Mouse (Mus musculus) heart, adult 2 months (tissue): ENCODE measurements around the gene Gtsf1. TPM values are rescaled to one million over a fixed set of nuclear protein-coding genes. Genes with fewer than 3 reads are reported as not detected.

Experiments
- DNase-seq, 2 experiments: peaks; one replicate each; pipeline ENCODE4 v3.0.0; 2021
- H3K27ac ChIP-seq: fragments of 200-600 bp; 2 replicates; pipeline ENCODE4 v1.8.1; 2022
- H3K27me3 ChIP-seq: fragments of 200-500 bp; 2 replicates; pipeline ENCODE4 v1.6.1; 2012; ENCODE audit warnings: mild to moderate bottlenecking, low read length, inconsistent platforms, mixed read lengths; ENCODE audit not compliant: control insufficient read depth, insufficient read depth
- H3K36me3 ChIP-seq: fragments of 200-500 bp; 2 replicates; pipeline ENCODE4 v1.6.1; 2012; ENCODE audit warnings: low read length, inconsistent platforms; ENCODE audit not compliant: control insufficient read depth, insufficient read depth
- H3K4me1 ChIP-seq: fragments of 200-500 bp; 2 replicates; pipeline ENCODE4 v1.6.1; 2011; ENCODE audit warnings: low read length; ENCODE audit not compliant: control insufficient read depth, insufficient read depth
- H3K4me3 ChIP-seq: fragments of 200-600 bp; 2 replicates; pipeline ENCODE4 v1.8.1; 2022
- H3K79me2 ChIP-seq: fragments of 200-500 bp; replicated peaks from 2 replicates; pipeline ENCODE4 v1.6.1; 2012; ENCODE audit warnings: mild to moderate bottlenecking, inconsistent platforms, low read length, moderate library complexity, mixed read lengths; ENCODE audit not compliant: control insufficient read depth, insufficient read depth
- H3K9ac ChIP-seq: fragments of 200-500 bp; 2 replicates; pipeline ENCODE4 v1.6.1; 2012; ENCODE audit warnings: low read depth, mild to moderate bottlenecking, control low read depth, inconsistent platforms, low read length, mixed read lengths
- CTCF ChIP-seq: fragments of 200-600 bp; IDR thresholded peaks from 2 replicates; pipeline ENCODE4 v1.8.1; 2022; ENCODE audit warnings: antibody characterized with exemption, mild to moderate bottlenecking, moderate library complexity
- EP300 ChIP-seq: fragments of 200-500 bp; IDR thresholded peaks from 2 replicates; pipeline ENCODE4 v1.6.1; 2011; ENCODE audit warnings: low read depth, low read length, control low read depth; ENCODE audit not compliant: insufficient read depth
- POLR2A ChIP-seq: fragments of 200-500 bp; IDR thresholded peaks from 2 replicates; pipeline ENCODE4 v1.6.1; 2011; ENCODE audit warnings: mild to moderate bottlenecking, low read depth, low read length, control low read depth; ENCODE audit not compliant: insufficient read depth
- WGBS: fragments of 180-500 bp; shearing (Covaris S2); methylation state at CpG from one replicate; pipeline ENCODE4 v1.1.7; 2018; 5-methylcytosine and 5-hydroxymethylcytosine counted together
- intact Hi-C: fragments of 180-260 bp; cut with DNase I; formaldehyde crosslinking; loops from one replicate; pipeline ENCODE4 v1.15.1; 2025
- polyA plus RNA-seq: library from polyadenylated mRNA; depleted of rRNA; stranded (reverse); fragments of >200 nt; gene quantifications from 2 replicates; pipeline ENCODE4 v1.2.3, GENCODE M21; 2012
- total RNA-seq, 2 experiments: library from RNA; stranded (reverse); gene quantifications; 2 replicates each; pipeline ENCODE4 v1.2.3; 2021

The Gtsf1 gene
- total and polyA plus RNA-seq, 3 experiments, result 0.51 TPM; not detected in 2

GRCm38 (mm10) chr15:103365471-103366375, 64.5 kb downstream of the Gtsf1 start:
- intact Hi-C loops, result loop anchor here (1.0 kb wide), 1 partner anchor 23 kb away; no protein-coding TSS in a partner anchor
- H3K4me3 ChIP-seq, result peak overlapping the region; percentile 88
- H3K79me2 ChIP-seq, result peaks cover 7% of the 10 kb centered on the region
- H3K4me1 ChIP-seq, result peaks cover 20% of the 10 kb centered on the region
- DNase-seq, result peak; percentile 72 to 75
- no peaks in the 10 kb centered on the region for H3K27me3 ChIP-seq
- WGBS, result under 1% methylated on average over 51 of the region's 51 CpGs
- peaks cover 5% of the 10 kb centered on the region for H3K36me3 ChIP-seq
- TF ChIP-seq POLR2A, result no peak
- TF ChIP-seq EP300, result no peak
- no peak for TF ChIP-seq CTCF
- peak overlapping the region; percentile 100 for H3K9ac ChIP-seq
- peak overlapping the region; percentile 98 for H3K27ac ChIP-seq

- no peak for TF ChIP-seq POLR2A
- no peak for TF ChIP-seq EP300
- no peak for TF ChIP-seq CTCF
- H3K9ac ChIP-seq, result peak overlapping the region; percentile 100
- H3K36me3 ChIP-seq, result peaks cover 7% of the 10 kb centered on the region
- H3K27me3 ChIP-seq, result no peaks in the 10 kb centered on the region
- intact Hi-C loops, result no loop called here
- peaks cover 24% of the 10 kb centered on the region for H3K4me1 ChIP-seq
- H3K79me2 ChIP-seq, result peaks cover 7% of the 10 kb centered on the region
- peak overlapping the region; percentile 98 for H3K27ac ChIP-seq
- H3K4me3 ChIP-seq, result peak overlapping the region; percentile 88
- DNase-seq, result no peak
- 12% methylated on average over 4 of the region's 4 CpGs for WGBS
Observed at GRCm38 (mm10) chr15:103364761-103365160, 65.5 kb downstream of the Gtsf1 start.

- H3K4me1 ChIP-seq, result peaks cover 31% of the 10 kb centered on the region
- intact Hi-C loops, result no loop called here
- H3K9ac ChIP-seq, result no peak overlapping the region
- no peak for DNase-seq
- TF ChIP-seq EP300 (no peak), CTCF (no peak), POLR2A (no peak)
- peak overlapping the region; percentile 98; the same call in 1 of the 2 replicates for H3K27ac ChIP-seq
- no peaks in the 10 kb centered on the region for H3K27me3 ChIP-seq
- WGBS, result 19% methylated on average over 1 of the region's 1 CpGs
- H3K79me2 ChIP-seq, result peaks cover 7% of the 10 kb centered on the region
- no peak overlapping the region for H3K4me3 ChIP-seq
- peaks cover 10% of the 10 kb centered on the region for H3K36me3 ChIP-seq
Observed at GRCm38 (mm10) chr15:103363809-103364208, 66.5 kb downstream of the Gtsf1 start.

GRCm38 (mm10) chr15:103362950-103363349, 67.3 kb downstream of the Gtsf1 start:
- H3K36me3 ChIP-seq, result peaks cover 15% of the 10 kb centered on the region
- intact Hi-C loops, result no loop called here
- DNase-seq, result no peak
- H3K27ac ChIP-seq, result peak overlapping the region; percentile 45
- H3K27me3 ChIP-seq, result no peaks in the 10 kb centered on the region
- H3K4me1 ChIP-seq, result peaks cover 35% of the 10 kb centered on the region
- TF ChIP-seq EP300 (no peak), CTCF (no peak), POLR2A (no peak)
- WGBS, result 59% methylated on average over 3 of the region's 3 CpGs
- no peak overlapping the region for H3K9ac ChIP-seq
- no peak overlapping the region for H3K4me3 ChIP-seq
- H3K79me2 ChIP-seq, result peaks cover 7% of the 10 kb centered on the region

- intact Hi-C loops, result no loop called here
- no peaks in the 10 kb centered on the region for H3K27me3 ChIP-seq
- peak overlapping the region; percentile 45; the same call in 1 of the 2 replicates for H3K27ac ChIP-seq
- TF ChIP-seq EP300, result no peak
- TF ChIP-seq CTCF, result no peak
- no peak for TF ChIP-seq POLR2A
- no peak for DNase-seq
- peaks cover 36% of the 10 kb centered on the region for H3K4me1 ChIP-seq
- WGBS, result 49% methylated on average over 7 of the region's 7 CpGs
- no peak overlapping the region for H3K9ac ChIP-seq
- no peak overlapping the region for H3K4me3 ChIP-seq
- H3K79me2 ChIP-seq, result peaks cover 7% of the 10 kb centered on the region
- H3K36me3 ChIP-seq, result peaks cover 18% of the 10 kb centered on the region
Observed at GRCm38 (mm10) chr15:103362333-103362732, 67.9 kb downstream of the Gtsf1 start.

- TF ChIP-seq CTCF (no peak), EP300 (no peak), POLR2A (no peak)
- no peak for DNase-seq
- peaks cover 40% of the 10 kb centered on the region for H3K4me1 ChIP-seq
- no peaks in the 10 kb centered on the region for H3K27me3 ChIP-seq
- peaks cover 7% of the 10 kb centered on the region for H3K79me2 ChIP-seq
- peak overlapping the region; percentile 48 for H3K27ac ChIP-seq
- H3K9ac ChIP-seq, result no peak overlapping the region; the same call in 1 of the 2 replicates
- H3K4me3 ChIP-seq, result no peak overlapping the region
- 22% methylated on average over 1 of the region's 1 CpGs for WGBS
- peaks cover 18% of the 10 kb centered on the region for H3K36me3 ChIP-seq
- intact Hi-C loops, result no loop called here
Observed at GRCm38 (mm10) chr15:103361269-103361668, 69.0 kb downstream of the Gtsf1 start.
